Mouse (Mus musculus) right cerebral cortex, postnatal 25 days (tissue): ENCODE results near the gene Plb1.

Source experiments
- DNase-seq: peaks from one replicate; pipeline ENCODE4 v3.0.0; 2022

Plb1 gene

GRCm38 (mm10) chr5:32338339-32338738 is 105.8 kb downstream of the Plb1 start:
- DNase-seq = no peak

GRCm38 (mm10) chr5:32338766-32339165 is 106.3 kb downstream of the Plb1 start:
- no peak for DNase-seq

DNA sequence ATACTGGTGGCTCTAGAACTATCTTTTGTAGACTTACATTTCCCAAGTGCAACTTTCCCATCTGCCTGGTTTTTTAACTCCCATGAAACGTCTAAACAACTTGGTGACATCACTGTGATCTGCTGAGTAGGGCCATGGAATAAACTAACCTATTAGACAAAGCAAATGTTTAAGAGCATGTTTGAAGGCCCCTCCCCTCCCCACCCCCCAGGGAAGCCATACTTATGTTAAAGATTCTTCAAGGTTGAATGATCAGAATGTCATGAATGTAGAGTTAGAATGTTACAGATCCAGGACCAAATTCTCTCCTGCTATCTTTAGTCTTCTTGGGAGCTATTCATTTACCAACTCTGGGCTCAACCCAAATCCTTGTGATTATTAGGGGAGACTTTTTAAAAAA is 107.7 kb downstream of the Plb1 start:
- DNase-seq = no peak

- DNase-seq = no peak
Measured at GRCm38 (mm10) chr5:32342711-32343285, 110.3 kb downstream of the Plb1 start.

- peak; percentile 57 for DNase-seq
Measured at GRCm38 (mm10) chr5:32346025-32346912, 113.8 kb downstream of the Plb1 start.

DNA sequence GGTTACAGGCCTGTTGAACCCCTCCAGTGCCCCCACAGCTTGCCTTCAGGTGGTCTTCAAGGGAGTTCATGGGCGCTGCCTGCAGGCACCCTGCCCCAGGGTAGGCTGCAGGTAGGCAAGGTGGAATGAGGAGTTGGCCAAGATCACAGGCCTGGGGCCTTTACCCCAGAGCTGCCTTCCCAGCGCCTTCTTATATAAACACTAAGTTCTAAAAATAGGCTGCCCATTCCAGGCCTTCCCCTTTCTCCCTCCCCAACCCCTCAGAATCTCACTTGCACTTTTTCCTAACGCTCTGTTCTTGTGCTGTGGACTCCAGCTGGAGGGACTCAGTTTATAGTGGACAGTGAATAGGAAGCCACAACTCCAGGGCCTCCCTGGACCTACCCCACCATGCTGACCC is 117.2 kb downstream of the Plb1 start:
- no peak for DNase-seq

DNA sequence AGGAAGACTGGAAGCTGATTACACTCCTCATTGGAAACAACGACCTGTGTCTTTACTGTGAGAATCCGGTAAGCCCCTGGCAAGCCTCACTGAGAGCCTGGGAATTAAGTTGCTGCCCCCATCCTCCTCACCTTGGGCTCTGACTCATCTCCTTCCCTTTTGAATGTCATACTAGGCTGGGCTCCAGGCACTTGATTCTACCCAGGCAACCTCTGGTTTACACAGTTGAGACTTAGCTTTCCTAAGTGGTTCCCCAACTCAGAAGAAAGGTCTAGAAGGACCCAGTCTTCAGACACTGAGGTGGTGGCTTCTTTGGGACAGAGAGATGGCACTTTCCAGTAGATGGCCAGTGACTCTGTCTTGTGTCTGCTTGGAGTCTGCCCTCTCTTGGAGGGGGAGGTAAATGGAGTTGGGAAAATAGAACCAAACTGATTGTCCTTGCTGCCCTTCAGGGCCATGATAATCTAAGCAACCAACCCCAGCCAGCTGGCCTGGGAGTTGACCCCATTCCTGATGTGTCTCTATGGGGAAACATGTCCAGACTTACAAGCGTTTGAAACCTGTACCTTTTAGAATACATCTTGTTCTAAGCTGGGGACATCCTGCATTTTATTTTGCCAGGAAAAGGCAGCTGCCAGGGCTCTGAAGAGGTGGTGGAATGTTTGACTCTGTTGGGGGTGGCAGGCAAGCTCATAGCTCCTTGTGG is 118.2 kb downstream of the Plb1 start:
- no peak for DNase-seq

GRCm38 (mm10) chr5:32351721-32352465 is 119.4 kb downstream of the Plb1 start:
- no peak for DNase-seq

GRCm38 (mm10) chr5:32352845-32353244 is 120.3 kb downstream of the Plb1 start:
- DNase-seq = no peak

DNA sequence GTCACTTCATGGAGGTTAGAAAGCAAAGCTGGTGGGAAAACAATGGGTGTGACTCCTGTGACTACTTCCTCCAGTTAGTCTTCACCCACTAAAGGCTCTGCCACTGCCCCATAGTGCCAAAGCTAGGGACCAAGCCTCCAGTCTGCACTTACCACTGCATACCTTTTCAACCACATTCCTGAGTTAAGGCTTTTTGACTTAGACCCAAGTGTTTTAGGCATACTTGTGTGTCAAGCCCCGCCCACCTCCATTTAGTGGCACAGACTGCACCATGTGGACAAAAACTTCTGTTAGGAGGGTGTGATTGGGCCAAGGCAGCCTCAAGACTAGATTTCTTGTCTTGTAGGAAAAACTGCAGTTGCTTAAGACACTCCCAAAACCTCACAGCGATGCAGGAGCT is 120.8 kb downstream of the Plb1 start:
- DNase-seq = no peak

GRCm38 (mm10) chr5:32360511-32360910 is 128.0 kb downstream of the Plb1 start:
- DNase-seq = no peak

DNA sequence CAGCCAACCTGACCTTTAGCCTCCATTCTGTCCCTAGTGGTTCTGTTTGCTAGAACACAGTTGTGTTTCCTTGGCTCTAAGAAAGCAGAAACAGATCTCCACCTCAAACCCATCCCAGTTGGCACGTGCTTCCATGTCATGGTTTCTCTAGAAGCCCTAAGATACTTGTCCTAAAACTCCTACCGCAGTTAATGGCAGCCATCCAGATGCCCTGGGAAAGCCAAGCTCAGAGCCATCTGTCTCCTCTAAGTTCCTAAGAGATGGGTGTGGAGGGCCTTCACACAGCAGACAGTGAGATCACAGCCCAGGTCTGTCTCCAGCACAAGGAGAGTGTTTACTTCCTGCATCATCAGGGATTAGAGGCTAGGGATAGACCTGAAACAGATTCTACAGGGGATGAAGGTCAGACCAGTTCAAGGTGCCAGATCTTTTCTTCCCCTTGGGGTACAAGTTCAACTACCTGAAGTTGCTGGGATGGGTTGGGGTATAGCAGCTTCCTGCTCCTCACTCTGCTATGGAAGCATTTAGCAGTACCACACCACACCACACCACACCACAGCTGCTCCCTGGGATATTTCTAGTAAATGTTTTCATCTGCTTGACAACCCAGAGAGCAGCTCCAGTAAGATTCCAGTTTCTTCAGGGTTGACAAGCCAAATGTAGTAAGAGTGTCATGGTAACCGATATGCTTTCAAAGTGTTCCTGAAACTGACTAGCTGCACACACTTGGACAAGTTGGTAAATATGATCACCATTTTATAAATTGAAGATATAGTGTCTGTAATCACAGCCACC is 129.1 kb downstream of the Plb1 start:
- DNase-seq = no peak

DNA sequence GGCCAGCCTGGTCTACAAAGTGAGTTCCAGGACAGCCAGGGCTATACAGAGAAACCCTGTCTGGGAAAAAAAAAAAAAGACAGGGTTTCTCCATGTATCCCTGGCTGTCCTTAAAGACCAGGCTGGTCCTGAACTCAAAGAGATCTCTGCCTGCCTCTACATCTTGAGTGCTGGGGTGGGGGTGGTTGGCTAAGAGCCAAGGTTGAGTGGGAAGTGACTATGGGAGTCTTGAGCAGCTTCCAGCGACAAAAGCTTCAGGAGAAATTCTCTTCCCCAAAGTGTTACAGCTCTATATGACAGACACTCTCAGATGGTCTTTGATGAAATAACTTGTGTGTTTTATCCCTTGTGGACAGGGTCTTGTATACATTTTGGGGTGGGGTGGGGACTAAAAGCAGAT is 136.9 kb downstream of the Plb1 start:
- DNase-seq = no peak

GRCm38 (mm10) chr5:32371239-32371638 is 138.7 kb downstream of the Plb1 start:
- no peak for DNase-seq

DNA sequence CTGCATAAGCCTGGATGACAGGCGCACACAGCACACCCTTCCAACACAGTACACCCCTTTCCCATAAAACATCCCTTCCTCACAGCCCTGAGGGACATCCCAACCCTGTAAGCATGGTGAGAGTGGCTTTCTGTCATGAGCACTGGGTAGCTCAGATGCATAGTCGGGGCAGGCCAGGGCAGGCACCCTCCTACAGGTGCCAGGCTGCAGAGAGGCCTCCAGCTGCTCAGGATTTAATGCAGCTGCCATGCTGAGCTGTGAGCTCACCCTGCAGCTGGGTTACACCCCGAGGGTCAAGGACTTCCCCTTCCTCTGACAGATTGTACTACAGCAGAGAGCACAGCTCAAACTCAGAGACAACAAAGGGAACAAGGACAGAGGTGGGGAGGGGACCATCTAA is 146.0 kb downstream of the Plb1 start:
- DNase-seq = no peak

DNA sequence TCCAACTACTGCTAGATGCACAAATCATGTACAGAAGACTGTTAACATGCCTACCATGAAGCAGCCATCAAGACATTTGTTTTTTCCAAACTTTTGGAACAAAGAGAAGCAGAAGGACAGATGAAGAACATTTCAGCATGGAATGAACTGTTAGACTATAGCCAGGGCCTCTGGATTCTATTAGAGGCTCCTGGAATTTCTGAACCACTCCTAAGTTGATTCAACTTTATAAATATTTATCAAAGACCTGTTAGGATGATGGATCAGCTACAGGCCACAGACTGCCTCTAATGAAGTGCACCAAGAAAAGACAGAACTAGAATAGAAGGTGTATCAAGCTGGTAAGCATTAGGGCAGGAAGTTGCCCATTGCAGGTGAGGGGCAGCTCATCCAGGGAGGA is 156.1 kb downstream of the Plb1 start:
- no peak for DNase-seq

DNA sequence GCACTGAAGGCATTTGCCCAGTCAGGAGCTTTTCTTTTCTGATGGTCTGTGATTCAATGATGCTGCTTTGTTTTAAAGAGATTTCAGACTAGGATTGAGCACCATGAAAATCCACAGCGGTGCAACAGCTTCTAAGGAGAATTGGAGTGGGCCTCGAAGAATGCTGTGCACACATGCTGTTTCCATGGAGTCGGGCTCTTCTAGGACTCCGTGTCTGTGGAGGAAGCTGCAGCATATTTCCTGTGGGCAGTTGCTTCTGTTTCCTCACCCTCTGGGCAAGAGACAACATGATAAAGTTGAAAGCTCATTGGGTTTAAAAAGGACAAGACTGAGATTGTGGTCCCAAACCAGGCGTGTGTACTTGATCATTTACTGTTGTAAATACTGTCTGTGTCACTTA is 157.8 kb downstream of the Plb1 start:
- DNase-seq = no peak

GRCm38 (mm10) chr5:32392281-32392680 is 159.8 kb downstream of the Plb1 start:
- DNase-seq = no peak

DNA sequence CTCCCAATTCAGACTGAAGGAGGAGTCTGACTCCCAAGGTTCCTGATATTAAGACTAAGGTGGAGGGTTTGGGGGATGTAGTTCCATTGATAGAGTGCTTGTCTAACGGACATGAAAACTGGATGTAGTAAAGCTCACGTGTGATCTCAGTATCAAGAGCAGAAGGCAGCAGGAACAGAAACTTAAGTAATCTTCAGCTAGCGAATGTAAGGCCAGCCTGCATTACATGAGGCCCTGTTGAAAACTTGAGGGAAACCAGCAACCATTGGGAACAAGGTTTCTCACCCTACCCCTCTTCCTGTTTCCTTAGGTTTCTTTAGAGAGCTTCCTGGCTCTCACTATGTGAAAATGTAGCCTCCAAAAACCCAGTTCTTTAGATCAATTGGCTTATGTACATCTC is 162.1 kb downstream of the Plb1 start:
- DNase-seq = no peak

- DNase-seq = no peak
Measured at GRCm38 (mm10) chr5:32395101-32395892, 162.8 kb downstream of the Plb1 start.

- no peak for DNase-seq
Measured at GRCm38 (mm10) chr5:32397719-32398118, 165.2 kb downstream of the Plb1 start.

DNA sequence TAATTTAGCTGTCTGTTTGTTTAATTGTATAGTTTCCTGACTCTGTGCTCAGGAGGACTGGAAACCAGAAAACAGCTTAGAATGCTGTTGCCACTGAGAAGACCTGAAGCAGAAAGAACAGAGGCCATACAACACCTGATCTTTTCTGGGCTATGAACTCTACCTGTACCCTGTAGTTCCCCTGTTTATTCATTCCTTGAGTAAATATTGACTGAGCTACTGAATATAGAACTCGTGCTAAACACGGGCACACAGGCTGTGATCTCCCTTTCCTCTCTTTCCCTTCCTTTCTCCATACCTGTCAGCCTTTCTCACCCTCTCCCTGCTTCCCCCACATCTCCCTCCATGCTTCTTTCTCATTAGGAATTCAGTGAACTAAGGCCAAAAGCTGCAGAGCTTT is 168.4 kb downstream of the Plb1 start:
- no peak for DNase-seq
